Mouse (Mus musculus) E14TG2a.4 (cell line): Measurements from ENCODE around the gene Dgkb.

Source experiments
- CTCF ChIP-seq: conservative IDR thresholded peaks from 2 replicates; pipeline ENCODE4 v1.5.1; 2014; ENCODE audit warnings: low read length
- NANOG ChIP-seq: IDR thresholded peaks from 2 replicates; pipeline ENCODE4 v1.6.1; 2014; ENCODE audit warnings: borderline replicate concordance, low read length, mixed read lengths
- POU5F1 ChIP-seq: IDR thresholded peaks from 2 replicates; pipeline ENCODE4 v1.6.1; 2014; ENCODE audit warnings: low read length, borderline replicate concordance

DNA sequence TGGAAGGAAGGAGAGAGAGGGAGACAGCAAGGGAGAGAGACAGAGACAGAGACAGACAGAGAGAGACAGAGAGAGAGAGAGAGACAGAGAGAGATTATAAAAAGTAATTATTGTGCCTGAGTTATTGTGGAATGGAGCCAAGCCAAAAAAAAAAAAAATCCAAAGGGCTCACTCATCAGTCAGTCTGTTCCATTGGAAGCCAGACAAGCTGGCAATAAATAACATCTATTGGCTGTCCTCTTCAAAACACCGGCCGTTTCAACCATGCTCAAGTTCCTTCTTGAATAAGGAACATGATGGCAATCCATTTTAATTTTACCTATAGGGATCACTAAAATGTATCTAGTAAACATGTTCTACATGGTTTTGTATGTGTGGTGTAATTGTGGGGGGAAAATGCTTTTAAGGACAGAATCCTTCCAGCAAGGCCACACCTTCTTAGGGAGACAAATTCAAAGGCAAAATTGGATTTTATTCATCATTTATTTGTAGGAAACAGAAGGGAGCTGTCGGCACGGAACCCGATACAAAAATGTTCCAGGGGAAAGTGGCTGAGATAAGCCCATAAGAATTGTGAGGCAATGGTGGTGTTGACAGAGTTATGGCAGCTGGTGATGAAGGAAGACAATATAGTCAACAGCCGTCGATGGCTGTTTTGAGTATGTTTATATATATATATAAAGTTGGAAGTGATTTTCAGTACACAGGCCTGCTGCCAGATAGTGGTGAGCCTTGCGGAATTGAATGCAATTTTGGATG lies 3.7 kb downstream of the Dgkb start:
- TF ChIP-seq CTCF (no peak), POU5F1 (no peak), NANOG (no peak)
